Mouse (Mus musculus): ENCODE data around the gene Sept10.

DNA sequence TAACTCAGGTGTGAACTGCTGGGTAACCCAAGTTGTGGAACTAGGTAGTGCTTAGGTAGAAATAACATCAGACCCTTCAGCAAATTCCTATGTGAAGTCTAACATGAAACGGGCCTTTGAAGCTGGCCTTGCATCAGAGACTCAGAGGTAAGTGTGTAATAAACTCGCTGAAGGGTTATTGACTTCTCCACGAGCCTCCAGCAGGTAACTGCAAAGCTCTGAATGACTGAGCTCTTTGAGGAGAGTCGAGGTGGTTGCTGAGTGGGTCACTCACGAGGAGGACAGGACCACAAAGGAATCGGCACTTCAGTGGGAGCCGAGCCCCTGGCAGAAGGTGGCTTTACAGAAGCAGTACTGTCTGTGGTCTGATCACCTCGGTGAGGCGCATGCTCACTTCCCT, 105.3 kb downstream of the Sept10 start:
- TF ChIP-seq CTCF (conservative IDR thresholded peaks at IDR 0.05; ENCODE audit: low read length) (no peak), NANOG (IDR thresholded peaks at IDR 0.05; ENCODE audit: borderline replicate concordance, low read length) (no peak)
